Mouse (Mus musculus): ENCODE measurements around the gene Styx.

GRCm38 (mm10) chr14:45310101-45310500 is 40.8 kb upstream of the Styx start:
- TF ChIP-seq CTCF (IDR thresholded peaks at IDR 0.05; ENCODE audit: extremely low read depth, insufficient read length, insufficient replicate concordance, low read depth, low read length), result no peak
- TF ChIP-seq POLR2A (IDR thresholded peaks at IDR 0.05; ENCODE audit: low read depth, low read length), result no peak
